Mouse (Mus musculus) brain, embryonic 14.5 days (tissue): Measurements from ENCODE around the gene Irf4.

ENCODE experiments used
- CTCF ChIP-seq: fragments of 200-500 bp; IDR thresholded peaks from 2 replicates; pipeline ENCODE4 v1.5.1; 2012; ENCODE audit warnings: inconsistent platforms, mild to moderate bottlenecking, moderate library complexity, borderline replicate concordance; ENCODE audit not compliant: insufficient read depth, insufficient read length; ENCODE audit errors: extremely low read depth
- POLR2A ChIP-seq: fragments of 200-500 bp; IDR thresholded peaks from 2 replicates; pipeline ENCODE4 v1.6.1; 2012; ENCODE audit warnings: mild to moderate bottlenecking, inconsistent platforms, borderline replicate concordance; ENCODE audit not compliant: poor library complexity, insufficient read depth, insufficient read length, severe bottlenecking; ENCODE audit errors: extremely low read depth

GRCm38 (mm10) chr13:30748321-30748720 lies 705 bp upstream of the Irf4 start:
- TF ChIP-seq CTCF: no peak
- TF ChIP-seq POLR2A: no peak
